Mouse (Mus musculus) cerebellum, adult 2 months (tissue): ENCODE results near the gene Mrps14. TPM values are rescaled to one million over a fixed set of nuclear protein-coding genes. Genes with fewer than 3 reads are reported as not detected.

Experiments
- DNase-seq, 2 experiments: peaks; one replicate each; pipeline ENCODE4 v3.0.0; 2021
- H3K27ac ChIP-seq: fragments of 200-500 bp; 2 replicates; pipeline ENCODE4 v1.5.1; 2012; ENCODE audit warnings: low read length, control low read depth, inconsistent platforms; ENCODE audit not compliant: insufficient read depth
- H3K27me3 ChIP-seq: fragments of 200-500 bp; 2 replicates; pipeline ENCODE4 v1.6.1; 2012; ENCODE audit warnings: inconsistent platforms, mild to moderate bottlenecking, low read length, moderate library complexity; ENCODE audit not compliant: control insufficient read depth, insufficient read depth
- H3K4me1 ChIP-seq: fragments of 200-500 bp; 2 replicates; pipeline ENCODE4 v1.6.1; 2011; ENCODE audit warnings: low read length; ENCODE audit not compliant: control insufficient read depth, insufficient read depth
- H3K4me3 ChIP-seq: fragments of 200-500 bp; replicated peaks from 2 replicates; pipeline ENCODE3; 2011; ENCODE audit warnings: mild to moderate bottlenecking, low read depth, low read length, control low read depth; ENCODE audit not compliant: insufficient read depth
- CTCF ChIP-seq: fragments of 200-500 bp; IDR thresholded peaks from 2 replicates; pipeline ENCODE4 v1.5.1; 2011; ENCODE audit warnings: low read depth, mild to moderate bottlenecking, control low read depth, low read length, moderate library complexity, borderline replicate concordance; ENCODE audit not compliant: insufficient read depth
- POLR2A ChIP-seq: fragments of 200-500 bp; IDR thresholded peaks from 2 replicates; pipeline ENCODE4 v1.6.1; 2011; ENCODE audit warnings: low read length, control low read depth, borderline replicate concordance; ENCODE audit not compliant: insufficient read depth
- WGBS: fragments of 180-500 bp; shearing (Covaris S2); methylation state at CpG from one replicate; pipeline ENCODE4 v1.1.7; 2018; 5-methylcytosine and 5-hydroxymethylcytosine counted together
- polyA plus RNA-seq: library from polyadenylated mRNA; depleted of rRNA; stranded (reverse); fragments of >200 nt; gene quantifications from 2 replicates; pipeline ENCODE4 v1.2.3, GENCODE M21; 2012; rRNA removed

Gene Mrps14
- polyA plus RNA-seq = 56.0 and 56.7 TPM in 2 replicates

DNA sequence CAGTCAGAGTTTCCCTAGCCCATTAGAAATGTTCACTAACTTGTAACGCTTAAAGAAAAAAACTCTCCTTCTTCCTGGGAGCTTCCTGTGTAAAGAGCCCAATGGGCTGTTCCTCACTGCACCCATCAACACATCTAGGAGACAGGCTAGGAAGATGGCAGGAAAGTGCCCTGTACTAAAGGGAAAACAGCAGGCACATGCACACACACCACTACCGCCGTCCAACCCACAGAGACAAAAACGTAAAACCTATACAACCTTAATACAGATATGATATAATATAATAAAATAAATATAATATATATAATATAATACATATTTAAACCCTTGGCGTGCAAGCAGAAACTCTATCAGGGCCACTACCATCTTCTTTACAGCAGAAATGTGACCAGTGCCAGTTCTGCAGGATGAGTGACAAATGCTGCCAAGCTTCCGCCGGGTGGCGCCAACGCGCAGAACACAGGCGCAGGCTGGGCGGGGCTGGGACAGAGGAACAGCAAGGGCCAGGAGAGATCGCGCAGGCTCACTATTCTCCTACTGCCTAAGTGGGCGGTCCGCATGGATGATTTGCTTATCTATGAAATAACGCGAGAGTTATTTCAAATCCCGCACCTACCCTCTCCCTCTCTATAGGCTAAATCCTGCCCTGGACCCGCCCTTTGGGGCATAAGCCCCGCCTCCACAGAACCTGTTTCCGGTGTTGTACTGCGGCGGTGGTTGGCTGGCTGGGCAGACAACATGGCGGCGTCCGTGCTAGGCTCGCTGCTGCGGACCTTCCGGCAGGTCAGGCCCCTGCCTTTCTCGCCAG is at the start of gene Mrps14:
Gene Mrps14, plus strand, starts transcription at position 687 of the 808 bp plus-strand sequence.
- peaks cover 4% of the 10 kb centered on the region; the same call in 1 of the 2 replicates for H3K4me1 ChIP-seq
- 4% methylated on average over 31 of the region's 31 CpGs for WGBS
- no peaks in the 10 kb centered on the region for H3K27me3 ChIP-seq
- peak within 1 kb of the TSS; percentile 69 for H3K27ac ChIP-seq
- H3K4me3 ChIP-seq = peak within 1 kb of the TSS; percentile 99
- peak; percentile 78 for TF ChIP-seq CTCF
- peak; percentile 53 for TF ChIP-seq POLR2A
- DNase-seq = peak; percentile 98 to 99

DNA sequence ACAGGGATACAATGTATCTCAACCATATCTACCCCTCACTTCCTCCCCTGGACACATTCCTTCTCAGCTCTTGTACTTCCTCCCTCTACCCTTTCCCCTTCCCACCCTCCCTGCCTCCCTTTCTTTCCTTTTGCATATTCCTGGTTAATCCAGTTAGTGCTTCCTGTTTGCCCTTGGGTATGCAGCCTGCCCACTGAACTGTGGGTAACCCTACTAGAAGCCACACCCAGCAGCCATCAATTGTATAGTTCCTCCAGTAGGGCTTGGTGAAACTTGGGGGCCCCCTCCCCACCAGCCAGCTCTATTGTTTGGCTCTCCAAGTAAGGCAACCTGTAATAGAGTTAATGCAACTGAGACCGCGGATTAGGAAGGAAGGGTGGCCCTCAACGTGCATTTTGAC is 49.4 kb upstream of the Mrps14 start:
- no peak for TF ChIP-seq POLR2A
- no peak for TF ChIP-seq CTCF
- no peak for DNase-seq
- 79% methylated on average over 3 of the region's 3 CpGs for WGBS

DNA sequence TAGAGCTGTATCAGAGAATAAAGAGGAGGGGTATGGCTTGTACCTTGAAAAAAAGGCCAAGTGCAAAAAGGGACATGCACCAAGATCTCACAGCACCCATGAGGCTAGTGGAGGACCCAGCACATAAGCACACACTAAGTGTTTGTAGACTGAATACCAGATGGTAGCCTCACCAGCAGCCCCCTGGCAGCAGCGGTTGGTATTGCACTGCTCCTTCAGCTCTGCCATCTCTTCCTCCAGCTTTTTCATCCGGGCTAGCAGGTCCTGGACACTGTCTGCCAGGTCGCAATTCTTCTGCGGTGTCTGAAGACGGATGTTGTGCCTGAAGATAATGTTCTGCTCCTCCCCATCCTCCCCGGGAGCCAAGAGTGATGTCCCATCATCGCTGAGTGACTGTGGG is 47.7 kb upstream of the Mrps14 start:
- WGBS = 86% methylated on average over 7 of the region's 7 CpGs
- TF ChIP-seq CTCF (no peak), POLR2A (no peak)
- Histone ChIP-seq H3K4me3 (no peak overlapping the region), H3K27me3 (no peaks in the 10 kb centered on the region), H3K27ac (no peak overlapping the region), H3K4me1 (no peaks in the 10 kb centered on the region)
- DNase-seq = no peak

More for the DNA sequence above, 49.4 kb upstream of the Mrps14 start:
- Histone ChIP-seq H3K27ac (no peak overlapping the region), H3K4me3 (no peak overlapping the region), H3K27me3 (no peaks in the 10 kb centered on the region), H3K4me1 (no peaks in the 10 kb centered on the region)

DNA sequence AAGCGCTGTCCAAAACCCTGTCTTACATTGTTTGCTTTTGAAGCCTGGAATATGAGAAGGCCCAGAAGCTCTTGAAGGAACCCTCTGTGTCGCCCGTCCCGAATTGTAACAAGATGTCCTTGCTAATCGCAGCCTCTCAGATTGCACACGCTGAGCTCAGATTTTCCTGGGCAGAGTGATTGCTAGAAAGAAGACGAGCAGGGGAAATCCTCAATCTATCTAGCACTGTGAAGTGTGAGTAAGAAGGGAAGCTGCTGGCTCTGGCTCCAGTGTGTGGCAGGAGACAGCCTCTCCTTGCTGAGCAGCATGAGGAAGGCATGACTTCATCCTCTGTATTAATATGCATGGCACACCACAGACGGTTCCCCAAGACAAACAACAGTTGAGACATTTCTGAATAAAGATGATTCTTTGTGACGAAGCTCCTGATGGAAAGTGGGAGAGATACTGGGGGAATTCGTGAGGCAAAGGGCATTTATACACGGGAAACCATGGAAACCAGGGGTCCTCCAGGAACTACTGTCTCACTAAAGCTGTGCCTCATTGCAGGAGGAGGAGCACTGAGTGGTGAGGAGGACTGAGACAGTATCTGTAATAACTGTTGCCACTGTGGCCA is 45.6 kb upstream of the Mrps14 start:
- 52% methylated on average over 11 of the region's 11 CpGs for WGBS
- Histone ChIP-seq H3K4me3 (no peak overlapping the region), H3K27ac (no peak overlapping the region), H3K27me3 (no peaks in the 10 kb centered on the region), H3K4me1 (no peaks in the 10 kb centered on the region)
- no peak for DNase-seq
- TF ChIP-seq POLR2A = no peak
- no peak for TF ChIP-seq CTCF

DNA sequence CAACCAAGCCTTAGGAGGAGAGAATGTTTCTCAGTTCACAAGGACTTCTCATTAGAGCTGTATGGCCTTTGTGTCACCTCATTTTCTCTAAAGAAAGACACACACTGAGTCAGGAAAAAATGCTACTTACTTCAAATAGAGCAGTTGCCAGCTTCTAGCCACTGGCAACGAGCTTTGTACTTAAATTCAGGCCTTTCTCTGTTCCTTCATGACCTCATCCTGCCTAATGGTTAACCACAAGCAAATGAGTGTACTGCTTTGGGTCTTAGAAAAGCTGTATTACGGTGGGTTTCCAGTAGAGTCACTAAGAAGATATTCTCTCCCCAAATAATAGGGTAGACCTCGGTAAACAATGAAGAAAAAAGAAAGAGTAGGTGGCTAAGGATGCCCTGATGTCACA is 44.3 kb upstream of the Mrps14 start:
- TF ChIP-seq POLR2A = no peak
- no peak for TF ChIP-seq CTCF
- no peaks in the 10 kb centered on the region for H3K27me3 ChIP-seq
- H3K4me3 ChIP-seq = no peak overlapping the region
- H3K4me1 ChIP-seq = no peaks in the 10 kb centered on the region
- H3K27ac ChIP-seq = no peak overlapping the region
- no peak for DNase-seq
- 73% methylated on average over 3 of the region's 3 CpGs for WGBS

DNA sequence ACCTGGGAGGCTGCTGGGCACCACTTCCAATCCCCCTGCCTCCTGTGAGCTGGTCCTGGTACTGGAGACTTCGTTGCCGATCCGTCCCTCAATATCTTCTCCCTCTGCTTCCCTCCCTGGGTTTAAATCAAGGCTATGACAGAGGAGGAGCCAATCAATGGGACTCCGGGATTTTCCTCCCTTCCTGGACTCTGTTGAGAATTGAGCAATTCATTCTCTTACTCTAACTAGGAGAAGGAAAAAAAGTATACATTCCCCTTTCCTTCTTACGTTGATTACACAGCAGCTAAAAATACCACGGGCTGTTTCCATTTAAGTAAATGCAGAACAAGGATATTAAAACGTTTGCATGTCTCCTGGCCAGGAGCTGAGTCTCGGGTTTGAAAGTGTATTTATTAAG is 41.5 kb upstream of the Mrps14 start, which contains the start of gene Tnn:
Gene Tnn, minus strand, starts transcription at position 101 of the 400 bp plus-strand sequence.
- TF ChIP-seq CTCF (no peak), POLR2A (no peak)
- DNase-seq = no peak
- Histone ChIP-seq H3K27me3 (no peaks in the 10 kb centered on the region), H3K27ac (no peak within 1 kb of the TSS), H3K4me3 (no peak within 1 kb of the TSS), H3K4me1 (no peaks in the 10 kb centered on the region)
- WGBS = 79% methylated on average over 8 of the region's 8 CpGs

DNA sequence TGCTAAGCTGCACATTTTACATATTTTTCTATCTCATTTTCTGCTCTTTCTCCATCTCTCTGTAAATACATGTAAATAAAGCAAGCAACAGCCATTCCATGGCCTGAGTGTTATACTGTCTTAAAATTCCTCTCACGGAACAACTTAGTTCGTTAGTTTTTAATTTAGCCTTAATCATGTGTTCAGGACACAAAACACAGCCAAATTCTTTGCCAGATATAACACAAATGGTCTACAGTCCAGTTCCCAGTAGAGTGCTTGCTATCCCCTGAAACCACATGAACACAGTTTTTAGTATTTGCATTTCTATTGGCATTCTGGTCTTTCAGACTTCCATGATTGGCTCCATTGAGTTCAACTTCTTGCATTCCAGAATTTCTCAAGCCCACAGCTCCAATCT is 36.8 kb upstream of the Mrps14 start:
- no peak overlapping the region for H3K27ac ChIP-seq
- no peaks in the 10 kb centered on the region for H3K4me1 ChIP-seq
- no peak overlapping the region for H3K4me3 ChIP-seq
- WGBS = 82% methylated on average over 2 of the region's 2 CpGs
- TF ChIP-seq POLR2A = no peak
- no peak for TF ChIP-seq CTCF
- DNase-seq = no peak
- H3K27me3 ChIP-seq = no peaks in the 10 kb centered on the region

DNA sequence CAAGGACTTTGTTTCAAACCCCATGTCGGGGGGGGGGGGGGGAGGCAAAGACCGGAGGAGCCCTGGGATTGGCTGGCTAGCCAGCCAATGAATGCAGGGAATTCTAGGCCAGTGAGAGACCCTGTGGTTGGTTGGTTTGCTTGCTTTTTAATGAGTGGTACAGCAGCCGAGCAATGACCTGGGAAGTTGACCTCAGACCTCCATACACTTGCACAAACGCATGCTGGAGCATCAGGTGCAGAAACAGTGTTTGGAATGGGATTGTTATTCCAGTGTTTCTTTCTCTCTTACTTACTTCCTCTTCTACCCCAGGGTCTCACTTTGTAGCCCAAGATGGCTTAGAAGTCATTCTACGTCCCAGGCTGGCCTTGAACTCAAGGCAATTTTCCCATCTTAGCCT is 28.4 kb upstream of the Mrps14 start:
- Histone ChIP-seq H3K4me3 (no peak overlapping the region), H3K27me3 (no peaks in the 10 kb centered on the region), H3K27ac (no peak overlapping the region), H3K4me1 (no peaks in the 10 kb centered on the region)
- no peak for DNase-seq
- no peak for TF ChIP-seq POLR2A
- no peak for TF ChIP-seq CTCF
- WGBS = 89% methylated on average over 3 of the region's 5 CpGs
